Mouse (Mus musculus) skeletal muscle tissue, postnatal 0 days (tissue): ENCODE data around the gene Ddit4l. TPM values are rescaled to one million over a fixed set of nuclear protein-coding genes. Genes with fewer than 3 reads are reported as not detected.

Experiments
- microRNA-seq, 2 experiments: library from miRNA; unstranded; fragments of <30 nt; microRNA quantifications; one replicate each; pipeline ENCODE4; 2016
- polyA plus RNA-seq: library from polyadenylated mRNA; unstranded; fragments of >200 nt; fragmentation: Nextera tagmentation; extraction: Ambion mirVana; gene quantifications from 2 replicates; pipeline ENCODE4 v1.2.1, GENCODE M21; 2015

Gene Ddit4l
- polyA plus RNA-seq: 109 and 163 TPM in 2 replicates

GRCm38 (mm10) chr3:137621312-137621711, at the start of gene Ddit4l:
Gene Ddit4l, plus strand, starts transcription at chr3:137621612.

GRCm38 (mm10) chr3:137671224-137671623, 49.8 kb downstream of the Ddit4l start, which contains the start of gene Gm21962:
Gene Gm21962, plus strand, starts transcription at chr3:137671524.

Small RNA genes lying within 50 kb of the gene (microRNA-seq; reads per million reads assigned to microRNA genes)
- gene Gm22468: 0 reads per million in 2 experiments

Other genes starting within 250 kb of the Ddit4l start
- gene Gm21962, start 49.9 kb downstream of the Ddit4l start, polyA plus RNA-seq: not detected in 2 replicates
- gene H2afz, start 242.9 kb downstream of the Ddit4l start, polyA plus RNA-seq: 475 and 563 TPM in 2 replicates
- 10.5 and 12.4 TPM in 2 replicates for gene Dnajb14, start 246.1 kb downstream of the Ddit4l start, polyA plus RNA-seq